Mouse (Mus musculus): Measurements from ENCODE around the gene Ifnl2. TPM values are rescaled to one million over a fixed set of nuclear protein-coding genes. Genes with fewer than 3 reads are reported as not detected.
"Not testable (repeated sequence)": the region's sequence is repeated elsewhere in the genome, so short reads cannot be mapped to it uniquely, and the experiment has no call there.

Ifnl2 gene
- polyA plus RNA-seq, 1 experiment, result not detected

DNA sequence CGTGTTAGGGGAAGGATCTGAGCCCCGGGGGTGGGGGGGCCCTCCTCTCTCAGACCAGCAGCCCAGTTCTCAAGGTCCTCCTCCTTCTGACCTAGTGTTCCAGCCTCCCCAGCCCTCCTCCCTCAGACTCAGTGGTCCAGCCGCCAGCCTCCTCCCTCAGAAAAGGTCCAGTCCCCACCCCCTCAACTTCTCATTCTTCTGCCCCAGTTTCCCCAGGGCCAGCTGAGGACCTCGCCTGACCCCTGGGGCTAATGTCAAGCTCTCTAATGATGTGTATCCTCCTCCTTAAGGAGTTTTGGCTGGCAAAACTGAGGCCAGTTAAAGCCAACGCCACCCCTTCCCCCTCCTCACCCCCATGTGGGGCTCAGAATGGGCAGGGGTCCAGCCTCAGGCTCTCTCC lies 36.9 kb upstream of the Ifnl2 start, which contains the start of gene Nccrp1:
Gene Nccrp1 (minus strand): TSS at position 101 of the 400 bp plus-strand sequence.
- H3K36me3 ChIP-seq (ENCODE audit: control insufficient read depth, insufficient read depth, low read length), result no peaks in the 10 kb centered on the region
- no peak within 1 kb of the TSS for H3K27ac ChIP-seq (ENCODE audit: insufficient read depth, low read depth, low read length)
- no peak for TF ChIP-seq CTCF (IDR thresholded peaks at IDR 0.05; ENCODE audit: extremely low read depth, insufficient read length, insufficient replicate concordance, low read depth, low read length)
- TF ChIP-seq POLR2A (IDR thresholded peaks at IDR 0.05; ENCODE audit: low read depth, low read length), result no peak
- peaks cover 4% of the 10 kb centered on the region for H3K4me1 ChIP-seq (ENCODE audit: control insufficient read depth, insufficient read depth, insufficient read length, low read length)
- peaks cover 18% of the 10 kb centered on the region for H3K27me3 ChIP-seq (ENCODE audit: control insufficient read depth, insufficient read depth, low read length)
- 17% methylated on average over 5 of the region's 5 CpGs for WGBS
- no peak within 1 kb of the TSS for H3K4me3 ChIP-seq (ENCODE audit: low read depth, low read length)

DNA sequence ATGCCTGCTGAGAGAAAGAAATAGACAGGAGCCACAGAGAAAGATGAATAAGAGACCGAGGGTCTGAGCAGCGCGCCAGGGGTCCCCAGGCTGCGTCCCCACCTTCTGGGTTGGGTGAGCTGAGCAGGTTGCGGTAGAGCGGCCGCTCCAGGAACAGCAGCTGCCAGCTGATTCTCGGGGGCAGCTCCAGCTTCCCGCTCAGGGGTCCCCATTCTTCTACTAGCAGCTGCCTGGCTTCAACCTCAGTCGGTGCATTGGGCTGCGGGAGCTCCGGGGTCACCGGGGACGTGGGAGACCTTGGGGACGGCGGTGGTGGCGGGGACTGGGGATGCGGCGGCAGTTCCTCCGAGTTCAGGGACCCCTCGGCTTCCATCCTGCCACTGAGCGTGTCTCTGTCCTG lies 36.4 kb upstream of the Ifnl2 start:
- Histone ChIP-seq H3K4me1 (ENCODE audit: control insufficient read depth, insufficient read depth, insufficient read length, low read length) (peaks cover 4% of the 10 kb centered on the region), H3K36me3 (ENCODE audit: control insufficient read depth, insufficient read depth, low read length) (no peaks in the 10 kb centered on the region), H3K4me3 (ENCODE audit: low read depth, low read length) (no peak overlapping the region), H3K27me3 (ENCODE audit: control insufficient read depth, insufficient read depth, low read length) (peaks cover 18% of the 10 kb centered on the region), H3K27ac (ENCODE audit: insufficient read depth, low read depth, low read length) (no peak overlapping the region)
- no peak for TF ChIP-seq CTCF (IDR thresholded peaks at IDR 0.05; ENCODE audit: extremely low read depth, insufficient read length, insufficient replicate concordance, low read depth, low read length)
- no peak for TF ChIP-seq POLR2A (IDR thresholded peaks at IDR 0.05; ENCODE audit: low read depth, low read length)
- WGBS, result 7% methylated on average over 22 of the region's 22 CpGs

DNA sequence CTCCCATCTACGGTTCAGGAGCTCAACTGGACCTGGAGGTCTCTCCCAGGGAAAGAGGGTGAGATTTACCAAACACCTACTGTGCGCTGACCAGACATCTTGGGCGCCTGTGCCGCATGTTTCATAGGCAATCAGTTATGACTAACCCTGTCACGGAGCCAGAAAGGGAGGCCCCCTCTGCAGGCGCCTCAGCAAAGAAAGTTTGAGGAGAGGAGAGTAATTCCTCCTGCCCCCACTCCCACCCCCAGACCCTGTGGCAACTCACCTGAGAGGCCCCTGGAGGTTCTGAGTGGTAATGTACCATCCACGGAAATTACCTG lies 35.6 kb upstream of the Ifnl2 start:
- H3K4me1 ChIP-seq (ENCODE audit: control insufficient read depth, insufficient read depth, insufficient read length, low read length), result peaks cover 6% of the 10 kb centered on the region
- 57% methylated on average over 7 of the region's 7 CpGs for WGBS
- H3K27me3 ChIP-seq (ENCODE audit: control insufficient read depth, insufficient read depth, low read length), result peaks cover 18% of the 10 kb centered on the region
- H3K4me3 ChIP-seq (ENCODE audit: low read depth, low read length), result no peak overlapping the region
- no peak for TF ChIP-seq CTCF (IDR thresholded peaks at IDR 0.05; ENCODE audit: extremely low read depth, insufficient read length, insufficient replicate concordance, low read depth, low read length)
- no peak for TF ChIP-seq POLR2A (IDR thresholded peaks at IDR 0.05; ENCODE audit: low read depth, low read length)
- H3K27ac ChIP-seq (ENCODE audit: insufficient read depth, low read depth, low read length), result no peak overlapping the region
- no peaks in the 10 kb centered on the region for H3K36me3 ChIP-seq (ENCODE audit: control insufficient read depth, insufficient read depth, low read length)

DNA sequence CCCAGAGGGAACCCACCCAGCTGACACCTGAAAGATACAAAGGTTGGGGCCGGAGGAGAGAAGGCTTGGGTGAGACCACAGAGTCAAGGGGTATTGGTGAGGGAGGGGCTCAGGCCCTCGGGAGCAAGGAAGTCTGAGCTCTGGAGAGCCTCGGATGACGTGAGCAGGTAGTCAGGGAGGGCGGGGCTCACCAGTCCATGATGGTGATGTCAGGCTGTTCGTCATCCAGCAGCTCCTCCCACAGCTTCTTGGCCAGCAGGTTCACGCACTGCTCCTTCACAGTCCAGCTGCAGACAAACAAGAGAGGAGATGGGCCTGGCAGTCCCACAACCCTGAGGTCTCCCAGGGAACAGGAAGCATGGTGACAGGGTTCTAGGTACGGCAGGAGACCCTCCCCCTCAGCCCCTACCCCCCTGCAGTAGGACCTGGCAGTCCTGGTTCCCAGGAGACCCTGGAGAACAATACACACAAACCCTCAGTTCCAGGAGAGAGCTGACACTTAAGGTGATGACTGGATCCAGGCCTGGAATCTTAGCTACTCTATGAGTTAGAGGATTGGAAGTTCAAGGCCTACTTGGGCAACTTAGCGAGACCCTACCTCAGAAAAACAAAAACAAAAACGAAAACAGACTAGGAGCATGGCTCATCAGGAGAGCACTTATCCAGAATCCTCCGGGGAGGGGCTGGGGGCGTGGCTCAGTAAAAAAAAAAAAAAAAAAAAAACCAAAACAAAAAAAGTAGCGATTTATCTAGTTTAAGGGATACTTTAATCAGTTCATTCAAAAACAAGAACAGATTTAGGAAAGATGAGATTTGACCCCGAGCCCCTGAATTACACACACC lies 35.0 kb upstream of the Ifnl2 start:
- H3K4me3 ChIP-seq (ENCODE audit: low read depth, low read length), result no peak overlapping the region

DNA sequence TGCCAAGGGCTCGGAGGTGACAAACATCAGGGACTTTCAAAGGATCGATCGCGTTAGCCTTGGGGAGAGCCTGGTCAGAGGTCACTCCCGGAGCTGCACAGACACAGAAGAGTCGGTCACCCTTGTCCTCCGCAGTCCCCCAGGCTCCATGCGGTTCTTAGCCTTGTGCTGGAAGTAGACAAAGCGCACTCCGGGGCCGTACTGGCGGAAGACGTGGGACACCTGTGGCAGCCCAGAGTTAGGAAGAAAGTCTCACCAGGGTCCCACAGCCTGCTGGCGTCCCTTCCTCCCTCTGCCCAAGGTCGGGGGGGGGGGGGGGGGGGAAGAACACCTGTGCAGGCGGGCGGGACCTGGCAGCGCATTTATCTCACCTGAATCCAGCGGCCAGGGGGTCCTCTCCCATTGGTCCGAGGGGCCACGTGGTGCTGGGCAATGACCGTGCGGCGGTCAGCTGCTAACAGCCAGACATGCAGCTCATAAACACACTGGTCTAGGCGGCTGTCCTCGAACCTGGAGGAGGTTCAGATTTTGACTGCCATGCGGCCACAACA lies 33.9 kb upstream of the Ifnl2 start:
- no peak for TF ChIP-seq POLR2A (IDR thresholded peaks at IDR 0.05; ENCODE audit: low read depth, low read length)
- no peak for TF ChIP-seq CTCF (IDR thresholded peaks at IDR 0.05; ENCODE audit: extremely low read depth, insufficient read length, insufficient replicate concordance, low read depth, low read length)
- no peaks in the 10 kb centered on the region for H3K36me3 ChIP-seq (ENCODE audit: control insufficient read depth, insufficient read depth, low read length)
- WGBS, result 8% methylated on average over 27 of the region's 27 CpGs
- peaks cover 18% of the 10 kb centered on the region for H3K27me3 ChIP-seq (ENCODE audit: control insufficient read depth, insufficient read depth, low read length)
- peaks cover 8% of the 10 kb centered on the region for H3K4me1 ChIP-seq (ENCODE audit: control insufficient read depth, insufficient read depth, insufficient read length, low read length)
- 0 out of 2 replicates have a peak overlapping the region, but pooled peaks have one; percentile 2 for H3K4me3 ChIP-seq (ENCODE audit: low read depth, low read length)
- no peak overlapping the region for H3K27ac ChIP-seq (ENCODE audit: insufficient read depth, low read depth, low read length)

More for the DNA sequence above, 35.0 kb upstream of the Ifnl2 start:
- Histone ChIP-seq H3K27ac (ENCODE audit: insufficient read depth, low read depth, low read length) (no peak overlapping the region), H3K36me3 (ENCODE audit: control insufficient read depth, insufficient read depth, low read length) (no peaks in the 10 kb centered on the region), H3K27me3 (ENCODE audit: control insufficient read depth, insufficient read depth, low read length) (peaks cover 18% of the 10 kb centered on the region), H3K4me1 (ENCODE audit: control insufficient read depth, insufficient read depth, insufficient read length, low read length) (peaks cover 8% of the 10 kb centered on the region)
- 27% methylated on average over 14 of the region's 14 CpGs for WGBS
- TF ChIP-seq POLR2A (IDR thresholded peaks at IDR 0.05; ENCODE audit: low read depth, low read length), result no peak
- no peak for TF ChIP-seq CTCF (IDR thresholded peaks at IDR 0.05; ENCODE audit: extremely low read depth, insufficient read length, insufficient replicate concordance, low read depth, low read length)

DNA sequence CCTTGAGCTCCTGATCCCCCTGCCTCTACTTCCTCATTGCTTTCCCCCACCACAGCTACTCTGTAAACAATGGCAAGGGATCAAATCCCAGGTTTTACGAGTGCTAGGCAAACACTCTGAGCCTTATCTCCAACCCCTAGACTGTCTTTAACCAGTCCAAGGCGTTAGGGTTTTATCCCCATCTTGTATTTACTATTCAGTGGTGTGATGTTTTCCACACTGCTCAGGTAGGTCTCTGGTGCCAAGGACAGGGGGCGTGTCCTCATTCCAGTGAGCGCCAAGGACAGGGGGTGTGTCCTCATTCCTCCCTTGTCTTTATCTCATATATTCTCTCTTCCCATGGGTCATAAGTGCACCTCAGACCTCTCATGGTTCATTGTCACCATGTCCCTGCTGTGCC lies 30.3 kb upstream of the Ifnl2 start, which contains the start of gene Sycn:
Gene Sycn (plus strand): TSS at position 360 of the 400 bp plus-strand sequence.
- Histone ChIP-seq H3K4me1 (ENCODE audit: control insufficient read depth, insufficient read depth, insufficient read length, low read length) (peaks cover 8% of the 10 kb centered on the region), H3K27ac (ENCODE audit: insufficient read depth, low read depth, low read length) (no peak within 1 kb of the TSS), H3K4me3 (ENCODE audit: low read depth, low read length) (no peak within 1 kb of the TSS), H3K36me3 (ENCODE audit: control insufficient read depth, insufficient read depth, low read length) (no peaks in the 10 kb centered on the region), H3K27me3 (ENCODE audit: control insufficient read depth, insufficient read depth, low read length) (peaks cover 5% of the 10 kb centered on the region; the same call in 1 of the 2 replicates)
- TF ChIP-seq CTCF (IDR thresholded peaks at IDR 0.05; ENCODE audit: extremely low read depth, insufficient read length, insufficient replicate concordance, low read depth, low read length) (no peak), POLR2A (IDR thresholded peaks at IDR 0.05; ENCODE audit: low read depth, low read length) (no peak)
- 21% methylated on average over 4 of the region's 4 CpGs for WGBS

DNA sequence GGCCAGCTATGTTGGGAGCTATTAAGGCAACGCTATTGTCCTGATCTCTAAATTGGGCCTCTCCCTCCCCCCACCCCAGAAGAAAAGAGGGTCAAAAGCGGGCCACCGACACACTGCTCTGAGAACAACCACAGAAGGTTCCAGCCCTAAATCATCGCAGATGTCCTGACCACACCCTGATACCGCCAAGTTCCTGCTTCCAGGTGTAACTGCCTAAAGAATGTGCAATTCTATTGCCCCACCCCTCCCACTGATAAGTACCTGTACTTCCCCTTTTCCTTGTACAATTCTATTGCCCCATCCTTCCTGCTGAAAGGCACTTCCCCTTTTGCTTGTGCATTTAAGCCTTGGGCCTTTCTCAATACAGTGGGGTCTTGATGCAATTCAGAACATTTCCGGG lies 28.6 kb upstream of the Ifnl2 start:
- H3K27me3 ChIP-seq (ENCODE audit: control insufficient read depth, insufficient read depth, low read length); H3K4me1 ChIP-seq (ENCODE audit: control insufficient read depth, insufficient read depth, insufficient read length, low read length); H3K27ac ChIP-seq (ENCODE audit: insufficient read depth, low read depth, low read length); H3K4me3 ChIP-seq (ENCODE audit: low read depth, low read length); H3K36me3 ChIP-seq (ENCODE audit: control insufficient read depth, insufficient read depth, low read length): not testable (repeated sequence)
- 74% methylated on average over 6 of the region's 6 CpGs for WGBS
